Mouse (Mus musculus) brain, embryonic 14.5 days (tissue): ENCODE data around the gene Lrfn4.

Experiments
- CTCF ChIP-seq: fragments of 200-500 bp; IDR thresholded peaks from 2 replicates; pipeline ENCODE4 v1.5.1; 2012; ENCODE audit warnings: inconsistent platforms, mild to moderate bottlenecking, moderate library complexity, borderline replicate concordance; ENCODE audit not compliant: insufficient read depth, insufficient read length; ENCODE audit errors: extremely low read depth
- POLR2A ChIP-seq: fragments of 200-500 bp; IDR thresholded peaks from 2 replicates; pipeline ENCODE4 v1.6.1; 2012; ENCODE audit warnings: mild to moderate bottlenecking, inconsistent platforms, borderline replicate concordance; ENCODE audit not compliant: poor library complexity, insufficient read depth, insufficient read length, severe bottlenecking; ENCODE audit errors: extremely low read depth

DNA sequence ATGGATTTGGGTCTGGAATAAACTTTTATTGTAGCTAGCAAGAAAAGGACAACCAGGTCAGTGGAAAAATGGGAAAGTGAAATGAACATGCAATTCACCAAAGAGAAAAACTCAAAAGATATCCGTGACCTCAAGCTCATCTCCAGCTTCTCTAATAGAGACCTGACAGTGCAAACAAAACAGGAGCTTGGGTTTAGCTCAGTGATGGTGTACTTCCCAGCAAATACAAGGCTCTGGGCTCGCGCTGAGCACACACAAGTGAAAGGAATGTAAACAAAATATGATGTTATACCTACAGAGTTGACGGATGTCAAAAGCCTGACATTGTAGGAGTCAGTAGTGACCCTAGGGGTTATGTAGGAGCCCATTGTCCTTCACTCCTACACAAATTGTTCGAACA lies 36.2 kb downstream of the Lrfn4 start:
- TF ChIP-seq CTCF (no peak), POLR2A (no peak)
